Mouse (Mus musculus) midbrain, embryonic 10.5 days (tissue): ENCODE results near the gene Zcchc7. TPM values are rescaled to one million over a fixed set of nuclear protein-coding genes. Genes with fewer than 3 reads are reported as not detected.

Experiments
- DNase-seq: peaks from one replicate; pipeline ENCODE4 v3.0.0-alpha.2; 2017; ENCODE audit warnings: low spot score
- H3K27ac ChIP-seq: fragments of 300-500 bp; sonication (generic); replicated peaks from 2 replicates; pipeline ENCODE4 v1.5.1; 2016; ENCODE audit warnings: mild to moderate bottlenecking
- H3K27me3 ChIP-seq: fragments of 300-500 bp; sonication (generic); 2 replicates; pipeline ENCODE4 v1.6.1; 2016; ENCODE audit warnings: low read depth, mild to moderate bottlenecking; ENCODE audit not compliant: poor library complexity, severe bottlenecking
- H3K36me3 ChIP-seq: fragments of 300-500 bp; sonication (generic); 2 replicates; pipeline ENCODE4 v1.6.1; 2016; ENCODE audit warnings: mild to moderate bottlenecking, moderate library complexity
- H3K4me1 ChIP-seq: fragments of 300-500 bp; sonication (generic); 2 replicates; pipeline ENCODE4 v1.6.1; 2016
- H3K4me3 ChIP-seq: fragments of 300-500 bp; sonication (generic); 2 replicates; pipeline ENCODE4 v1.5.1; 2016; ENCODE audit warnings: mild to moderate bottlenecking, moderate library complexity
- H3K9me3 ChIP-seq: fragments of 300-500 bp; sonication (generic); replicated peaks from 2 replicates; pipeline ENCODE4 v1.6.1; 2016; ENCODE audit warnings: mild to moderate bottlenecking
- WGBS: fragments of 180-500 bp; shearing (Covaris S2); methylation state at CpG from one replicate; pipeline ENCODE4 v1.1.7; 2016; 5-methylcytosine and 5-hydroxymethylcytosine counted together
- microRNA-seq: library from miRNA; unstranded; fragments of <30 nt; microRNA quantifications from one replicate; pipeline ENCODE4, GENCODE M21; 2017
- polyA plus RNA-seq: library from polyadenylated mRNA; unstranded; fragments of >200 nt; fragmentation: Nextera tagmentation; extraction: Ambion mirVana; gene quantifications from 2 replicates; pipeline ENCODE4 v1.2.1, GENCODE M21; 2016

Gene Zcchc7
- polyA plus RNA-seq, 1 experiment from 2014 or later: 22.4 TPM

GRCm38 (mm10) chr4:44979794-44980338, 224.2 kb downstream of the Zcchc7 start:
- Histone ChIP-seq H3K4me3 (no peak overlapping the region), H3K27ac (no peak overlapping the region), H3K9me3 (no peaks in the 10 kb centered on the region), H3K36me3 (peaks cover 12% of the 10 kb centered on the region), H3K4me1 (peaks cover 31% of the 10 kb centered on the region), H3K27me3 (no peaks in the 10 kb centered on the region)
- WGBS: 82% methylated on average over 7 of the region's 7 CpGs
- DNase-seq: no peak

DNA sequence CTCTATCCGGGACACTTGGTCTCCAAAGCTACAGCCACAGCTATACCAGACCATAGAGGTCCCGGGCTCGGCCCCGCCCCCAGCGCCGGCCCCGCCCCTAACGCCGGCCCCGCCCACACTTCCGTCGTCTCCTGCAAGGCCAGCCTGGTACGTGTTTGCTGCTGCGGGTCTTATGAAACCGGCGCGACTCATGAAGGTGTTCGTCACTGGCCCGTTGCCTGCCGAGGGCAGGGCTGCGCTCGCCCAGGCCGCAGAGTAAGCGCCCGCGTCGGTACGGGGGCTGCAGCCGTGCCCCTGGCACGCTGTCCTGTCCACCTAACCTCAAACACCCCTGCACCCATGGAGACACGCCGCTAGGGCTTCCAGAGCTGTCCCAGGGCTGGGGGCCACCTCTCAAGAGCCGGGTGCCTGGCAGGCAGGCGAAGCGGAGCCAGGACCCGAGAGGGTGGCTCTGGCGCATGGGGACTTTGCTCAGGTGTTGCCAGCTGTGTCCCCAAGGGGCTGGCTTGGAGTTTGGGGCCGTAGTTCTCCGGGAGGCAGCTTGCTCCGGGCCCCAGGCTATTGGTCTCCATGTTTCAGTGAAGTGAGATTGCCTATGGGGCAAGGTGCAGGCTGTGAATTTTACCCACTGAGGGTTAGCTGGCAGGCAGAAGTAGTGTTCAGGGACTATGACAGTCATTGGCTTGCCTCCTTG, 225.8 kb downstream of the Zcchc7 start, which contains the start of gene Grhpr:
Grhpr (plus strand) TSS at position 116 of the 694 bp plus-strand sequence.
- peak; percentile 90 for DNase-seq
- H3K27ac ChIP-seq: peak within 1 kb of the TSS; percentile 94

More for the DNA sequence above, 225.8 kb downstream of the Zcchc7 start, which contains the start of gene Grhpr:
- 2% methylated on average over 40 of the region's 40 CpGs for WGBS
- peaks cover 28% of the 10 kb centered on the region for H3K36me3 ChIP-seq
- no peaks in the 10 kb centered on the region for H3K9me3 ChIP-seq
- no peaks in the 10 kb centered on the region for H3K27me3 ChIP-seq
- H3K4me1 ChIP-seq: peaks cover 31% of the 10 kb centered on the region
- H3K4me3 ChIP-seq: peak within 1 kb of the TSS; percentile 81

Small RNAs within 50 kb of the gene (microRNA-seq; reads per million reads assigned to microRNA genes)
- not detected for gene Gm22639

Other genes starting within 250 kb of the Zcchc7 start
- gene Pax5, start 45.4 kb upstream of the Zcchc7 start, polyA plus RNA-seq: 6.3 and 9.1 TPM in 2 replicates
- gene Grhpr, start 225.5 kb downstream of the Zcchc7 start, polyA plus RNA-seq: 52.9 and 68.7 TPM in 2 replicates